Mouse (Mus musculus): ENCODE data around the gene Eloa. TPM values are rescaled to one million over a fixed set of nuclear protein-coding genes. Genes with fewer than 3 reads are reported as not detected.

Gene Eloa
- total and polyA plus RNA-seq, 3 experiments, result 11.0 to 35.5 (median 31.1) TPM

- H3K9ac ChIP-seq (ENCODE audit: low read depth, low read length), result no peak overlapping the region
- intact Hi-C loops (cut with DNase I), result no loop called here
- peaks cover 3% of the 10 kb centered on the region for H3K4me1 ChIP-seq (ENCODE audit: control insufficient read depth, insufficient read depth, low read length)
- no peak for DNase-seq
- H3K79me2 ChIP-seq (replicated peaks; ENCODE audit: control insufficient read depth, insufficient read depth, low read length), result no peaks in the 10 kb centered on the region
- H3K27me3 ChIP-seq (ENCODE audit: control insufficient read depth, insufficient read depth, low read length), result no peaks in the 10 kb centered on the region
- WGBS, result 70% methylated on average over 4 of the region's 4 CpGs
- H3K27ac ChIP-seq, result no peak overlapping the region
- H3K36me3 ChIP-seq (ENCODE audit: control insufficient read depth, insufficient read depth, low read length), result no peaks in the 10 kb centered on the region
- TF ChIP-seq EP300 (IDR thresholded peaks at IDR 0.05; ENCODE audit: insufficient read depth, low read depth, low read length) (no peak), POLR2A (IDR thresholded peaks at IDR 0.05; ENCODE audit: insufficient read depth, low read depth, low read length) (no peak), CTCF (IDR thresholded peaks at IDR 0.05) (no peak)
- no peak overlapping the region for H3K4me3 ChIP-seq
Observed at GRCm38 (mm10) chr4:136035078-136035477, 13.5 kb upstream of the Eloa start.

- no peak overlapping the region for H3K27ac ChIP-seq
- no peak overlapping the region for H3K9ac ChIP-seq (ENCODE audit: low read depth, low read length)
- H3K27me3 ChIP-seq (ENCODE audit: control insufficient read depth, insufficient read depth, low read length), result no peaks in the 10 kb centered on the region
- intact Hi-C loops (cut with DNase I), result no loop called here
- no peak for DNase-seq
- H3K4me3 ChIP-seq, result no peak overlapping the region
- WGBS, result 50% methylated on average over 1 of the region's 1 CpGs
- H3K79me2 ChIP-seq (replicated peaks; ENCODE audit: control insufficient read depth, insufficient read depth, low read length), result no peaks in the 10 kb centered on the region
- TF ChIP-seq EP300 (IDR thresholded peaks at IDR 0.05; ENCODE audit: insufficient read depth, low read depth, low read length) (no peak), CTCF (IDR thresholded peaks at IDR 0.05) (no peak), POLR2A (IDR thresholded peaks at IDR 0.05; ENCODE audit: insufficient read depth, low read depth, low read length) (no peak)
- peaks cover 3% of the 10 kb centered on the region for H3K4me1 ChIP-seq (ENCODE audit: control insufficient read depth, insufficient read depth, low read length)
- H3K36me3 ChIP-seq (ENCODE audit: control insufficient read depth, insufficient read depth, low read length), result no peaks in the 10 kb centered on the region
Observed at GRCm38 (mm10) chr4:136033231-136033630, 11.7 kb upstream of the Eloa start.

GRCm38 (mm10) chr4:136030968-136031909, 9.7 kb upstream of the Eloa start:
- Histone ChIP-seq H3K27me3 (ENCODE audit: control insufficient read depth, insufficient read depth, low read length) (no peaks in the 10 kb centered on the region), H3K9ac (ENCODE audit: low read depth, low read length) (no peak overlapping the region), H3K36me3 (ENCODE audit: control insufficient read depth, insufficient read depth, low read length) (no peaks in the 10 kb centered on the region), H3K27ac (no peak overlapping the region; the same call in 1 of the 2 replicates), H3K4me1 (ENCODE audit: control insufficient read depth, insufficient read depth, low read length) (peaks cover 3% of the 10 kb centered on the region), H3K79me2 (replicated peaks; ENCODE audit: control insufficient read depth, insufficient read depth, low read length) (no peaks in the 10 kb centered on the region), H3K4me3 (no peak overlapping the region)
- intact Hi-C loops (cut with DNase I), result no loop called here
- WGBS, result 17% methylated on average over 8 of the region's 8 CpGs
- no peak for TF ChIP-seq EP300 (IDR thresholded peaks at IDR 0.05; ENCODE audit: insufficient read depth, low read depth, low read length)
- TF ChIP-seq CTCF (IDR thresholded peaks at IDR 0.05), result no peak
- TF ChIP-seq POLR2A (IDR thresholded peaks at IDR 0.05; ENCODE audit: insufficient read depth, low read depth, low read length), result no peak
- peak; percentile 40 to 63 for DNase-seq

GRCm38 (mm10) chr4:136028689-136029088, 7.1 kb upstream of the Eloa start:
- TF ChIP-seq POLR2A (IDR thresholded peaks at IDR 0.05; ENCODE audit: insufficient read depth, low read depth, low read length), result no peak
- TF ChIP-seq CTCF (IDR thresholded peaks at IDR 0.05), result no peak
- TF ChIP-seq EP300 (IDR thresholded peaks at IDR 0.05; ENCODE audit: insufficient read depth, low read depth, low read length), result no peak

GRCm38 (mm10) chr4:136028132-136028564, 6.6 kb upstream of the Eloa start:
- intact Hi-C loops (cut with DNase I), result no loop called here

More at GRCm38 (mm10) chr4:136028689-136029088, 7.1 kb upstream of the Eloa start:
- whole genome bisulfite sequencing, result 48% methylated on average over 5 of the region's 5 CpGs
- Histone ChIP-seq H3K27ac (no peak overlapping the region), H3K4me3 (no peak overlapping the region), H3K4me1 (ENCODE audit: control insufficient read depth, insufficient read depth, low read length) (peaks cover 3% of the 10 kb centered on the region), H3K79me2 (replicated peaks; ENCODE audit: control insufficient read depth, insufficient read depth, low read length) (no peaks in the 10 kb centered on the region), H3K9ac (ENCODE audit: low read depth, low read length) (no peak overlapping the region), H3K36me3 (ENCODE audit: control insufficient read depth, insufficient read depth, low read length) (no peaks in the 10 kb centered on the region), H3K27me3 (ENCODE audit: control insufficient read depth, insufficient read depth, low read length) (no peaks in the 10 kb centered on the region)
- intact Hi-C loops (cut with DNase I), result no loop called here
- no peak for DNase-seq

More at GRCm38 (mm10) chr4:136028132-136028564, 6.6 kb upstream of the Eloa start:
- no peak for TF ChIP-seq CTCF (IDR thresholded peaks at IDR 0.05)
- no peak overlapping the region for H3K4me3 ChIP-seq
- peaks cover 3% of the 10 kb centered on the region for H3K4me1 ChIP-seq (ENCODE audit: control insufficient read depth, insufficient read depth, low read length)
- no peaks in the 10 kb centered on the region for H3K79me2 ChIP-seq (replicated peaks; ENCODE audit: control insufficient read depth, insufficient read depth, low read length)
- H3K36me3 ChIP-seq (ENCODE audit: control insufficient read depth, insufficient read depth, low read length), result no peaks in the 10 kb centered on the region
- no peak overlapping the region for H3K27ac ChIP-seq
- H3K9ac ChIP-seq (ENCODE audit: low read depth, low read length), result no peak overlapping the region
- H3K27me3 ChIP-seq (ENCODE audit: control insufficient read depth, insufficient read depth, low read length), result no peaks in the 10 kb centered on the region
- WGBS, result 76% methylated on average over 19 of the region's 19 CpGs
- DNase-seq, result peak in 1 of 2 experiments; percentile 25

Measured in heart, adult 2 months (tissue).